Mouse (Mus musculus): ENCODE data around the gene Gclc.

DNA sequence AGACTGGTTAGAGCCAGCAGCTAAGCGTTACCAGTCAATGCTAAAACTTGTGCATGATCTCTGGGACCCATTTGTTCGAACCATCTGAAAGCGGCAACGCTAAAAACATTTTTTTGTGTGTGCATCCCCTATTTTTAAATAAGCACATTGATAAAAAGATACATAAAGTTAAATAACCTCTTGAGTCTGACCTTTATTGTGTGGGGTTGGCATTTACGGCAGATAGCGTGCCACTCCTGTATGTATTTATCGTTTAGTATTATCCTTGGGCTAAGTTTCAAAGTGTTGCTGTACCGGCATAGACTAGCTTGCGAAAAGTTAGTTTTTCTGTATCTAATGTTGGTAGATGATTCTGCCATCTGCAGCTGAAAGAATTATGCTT lies 1.1 kb downstream of the Gclc start:
- no peak for TF ChIP-seq CTCF (IDR thresholded peaks at IDR 0.05; ENCODE audit: control insufficient read depth, insufficient read depth, insufficient read length)
- no peak for TF ChIP-seq MAX (IDR thresholded peaks at IDR 0.05)
